Mouse (Mus musculus): ENCODE data around the gene Rhag.

DNA sequence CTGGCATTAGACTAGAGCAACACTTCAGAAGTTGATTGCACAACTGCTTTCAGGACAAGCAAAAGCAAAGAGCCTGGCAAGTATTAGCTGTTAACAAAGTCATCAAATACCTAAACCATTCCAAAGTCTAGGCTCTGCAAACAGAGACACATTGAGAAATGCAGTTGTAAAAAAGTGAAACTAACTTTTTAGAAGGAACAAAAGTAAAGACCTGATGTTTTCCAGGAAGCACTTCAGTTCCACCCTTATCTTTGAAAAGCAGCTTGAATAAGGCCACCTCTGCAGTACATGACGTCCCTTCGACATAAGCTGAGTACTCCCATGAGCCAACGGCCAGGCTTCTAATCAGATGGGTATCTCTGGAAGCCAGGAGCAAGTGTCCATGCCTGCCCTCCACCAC, 4.4 kb upstream of the Rhag start:
- TF ChIP-seq CTCF (IDR thresholded peaks at IDR 0.05; ENCODE audit: extremely low read depth, insufficient read depth, low read length), result no peak
- TF ChIP-seq POLR2A (IDR thresholded peaks at IDR 0.05; ENCODE audit: extremely low read depth, insufficient read depth, low read length), result no peak
